Comparison of ENCODE assay signal across 9 mouse cellular contexts in genomic region chr5:148831141-148831547, GRCm38 (mm10).
DNase-seq lines count a peak whose midpoint lies in the region; ATAC-seq and TF ChIP-seq lines count a peak whose summit lies in the region.
"Had no signal": no experiment of that assay in that cellular context is flagged by ENCODE, and none has a peak within 500 bp of the region (broad histone marks: within the 10 kb centered on the region; RNA-seq: fewer than 3 reads in every experiment).

No protein-coding gene starts in this region.

- H3K27me3 ChIP-seq in kidney, embryonic 15.5 days = peaks cover 49% of the 10 kb centered on the region
- H3K27me3 ChIP-seq in heart, embryonic 12.5 days (replicated peaks) = peaks cover 12% of the 10 kb centered on the region
- no peaks in the 10 kb centered on the region for H3K27me3 ChIP-seq in liver, embryonic 14.5 days (ENCODE audit: control insufficient read depth, insufficient read depth, low read length)
- H3K27me3 ChIP-seq in stomach, embryonic 14.5 days (ENCODE audit: control insufficient read depth, insufficient read depth, low read length) = peaks cover 8% of the 10 kb centered on the region

- H3K9ac ChIP-seq in kidney, embryonic 15.5 days = no peak overlapping the region
- H3K9ac ChIP-seq in heart, embryonic 12.5 days = peak overlapping the region; percentile 46; the same call in 1 of the 2 replicates
- H3K9ac ChIP-seq in liver, embryonic 14.5 days (replicated peaks) = no peak overlapping the region; the same call in 1 of the 2 replicates
- no peak overlapping the region for H3K9ac ChIP-seq in stomach, embryonic 14.5 days (replicated peaks; ENCODE audit: low read depth, low read length)

- no peak for DNase-seq in kidney, postnatal 14 days
- no peak for DNase-seq in liver, embryonic 14.5 days (ENCODE audit: low read depth in 3 of 3, low spot score in 3 of 3)
- DNase-seq in urinary bladder, postnatal 25 days (ENCODE audit: low spot score) = no peak

- no peak for TF ChIP-seq EP300 in liver, embryonic 14.5 days (IDR thresholded peaks at IDR 0.05; ENCODE audit: low read depth)

- peaks cover 18% of the 10 kb centered on the region for H3K4me1 ChIP-seq in kidney, embryonic 15.5 days
- peaks cover 1% of the 10 kb centered on the region for H3K4me1 ChIP-seq in bone marrow, adult 2 months (ENCODE audit: control insufficient read depth, insufficient read depth, low read length)
- H3K4me1 ChIP-seq in heart, embryonic 12.5 days (replicated peaks) = peaks cover 12% of the 10 kb centered on the region; the same call in 1 of the 2 replicates
- peaks cover 0 to 11% of the 10 kb centered on the region in 2 experiments; a peak in 3 of 4 replicates for H3K4me1 ChIP-seq in liver, embryonic 14.5 days (replicated peaks; ENCODE audit: control insufficient read depth in 2 of 2, insufficient read depth in 2 of 2, low read length in 1 of 2)
- H3K4me1 ChIP-seq in stomach, embryonic 14.5 days (ENCODE audit: control insufficient read depth, insufficient read depth, low read length) = 0 out of 2 replicates have a peak, but pooled peaks cover 5% of the 10 kb centered on the region

- peak overlapping the region; percentile 31 for H3K4me3 ChIP-seq in kidney, embryonic 15.5 days (replicated peaks)
- H3K4me3 ChIP-seq in bone marrow, adult 2 months (replicated peaks; ENCODE audit: control insufficient read depth, low read depth, low read length) = peak overlapping the region; percentile 15
- peak overlapping the region; percentile 35 for H3K4me3 ChIP-seq in heart, embryonic 12.5 days
- peak overlapping the region; percentile 46 for H3K4me3 ChIP-seq in liver, embryonic 14.5 days (ENCODE audit: insufficient read depth in 1 of 2, low read depth in 2 of 2, low read length in 2 of 2)
- H3K4me3 ChIP-seq in stomach, embryonic 14.5 days (ENCODE audit: low read depth, low read length) = peak overlapping the region; percentile 11; the same call in 1 of the 2 replicates
- H3K4me3 ChIP-seq: myocyte had no signal

- peak overlapping the region; percentile 57 for H3K4me2 ChIP-seq in kidney, embryonic 15.5 days
- peak overlapping the region; percentile 65 for H3K4me2 ChIP-seq in heart, embryonic 12.5 days
- peak overlapping the region; percentile 67 for H3K4me2 ChIP-seq in liver, embryonic 14.5 days (ENCODE audit: low read depth)
- peak overlapping the region; percentile 38 for H3K4me2 ChIP-seq in stomach, embryonic 14.5 days (replicated peaks; ENCODE audit: low read depth, low read length)

- TF ChIP-seq CTCF in bone marrow, adult 2 months (IDR thresholded peaks at IDR 0.05; ENCODE audit: control insufficient read depth, insufficient read depth, low read length) = no peak
- TF ChIP-seq CTCF in liver, embryonic 14.5 days (IDR thresholded peaks at IDR 0.05; ENCODE audit: low read depth) = no peak

- H3K27ac ChIP-seq in kidney, embryonic 15.5 days = no peak overlapping the region
- no peak overlapping the region for H3K27ac ChIP-seq in bone marrow, adult 2 months (ENCODE audit: control insufficient read depth, insufficient read depth, low read depth, low read length, poor library complexity)
- H3K27ac ChIP-seq in heart, embryonic 12.5 days (ENCODE audit: poor library complexity, severe bottlenecking) = no peak overlapping the region
- no peak overlapping the region for H3K27ac ChIP-seq in liver, embryonic 14.5 days
- no peak overlapping the region for H3K27ac ChIP-seq in stomach, embryonic 14.5 days (ENCODE audit: low read length)

- no peaks in the 10 kb centered on the region for H3K9me3 ChIP-seq in kidney, embryonic 15.5 days (replicated peaks)
- 0 out of 2 replicates have a peak, but pooled peaks cover 6% of the 10 kb centered on the region for H3K9me3 ChIP-seq in heart, embryonic 12.5 days (replicated peaks)
- no peaks in the 10 kb centered on the region for H3K9me3 ChIP-seq in liver, embryonic 14.5 days (ENCODE audit: control insufficient read depth, low read length)
- no peaks in the 10 kb centered on the region for H3K9me3 ChIP-seq in stomach, embryonic 14.5 days (ENCODE audit: control insufficient read depth, low read depth, low read length)

- 12% methylated on average over 9 of the region's 9 CpGs for WGBS in kidney, embryonic 15.5 days
- 11% methylated on average over 9 of the region's 9 CpGs for WGBS in bone marrow, adult 2 months
- WGBS in heart, embryonic 12.5 days = 14% methylated on average over 9 of the region's 9 CpGs
- WGBS in liver, embryonic 14.5 days (ENCODE audit: insufficient replicate concordance) = 11% methylated on average over 9 of the region's 9 CpGs
- WGBS in stomach, embryonic 14.5 days = 16% methylated on average over 9 of the region's 9 CpGs

- TF ChIP-seq POLR2A in bone marrow, adult 2 months (IDR thresholded peaks at IDR 0.05; ENCODE audit: borderline replicate concordance, control insufficient read depth, low read depth, low read length) = no peak

- no peaks in the 10 kb centered on the region for H3K36me3 ChIP-seq in kidney, embryonic 15.5 days
- H3K36me3 ChIP-seq in heart, embryonic 12.5 days = no peaks in the 10 kb centered on the region
- H3K36me3 ChIP-seq in liver, embryonic 14.5 days (replicated peaks; ENCODE audit: control insufficient read depth, insufficient read depth, low read depth) = no peaks in the 10 kb centered on the region
- no peaks in the 10 kb centered on the region for H3K36me3 ChIP-seq in stomach, embryonic 14.5 days (ENCODE audit: control insufficient read depth, insufficient read depth, low read length)

- ATAC-seq in kidney, embryonic 15.5 days (replicated peaks; ENCODE audit: low FRiP score) = no peak
- ATAC-seq in heart, embryonic 12.5 days (ENCODE audit: insufficient number of reproducible peaks, low FRiP score) = no peak
- ATAC-seq in liver, embryonic 14.5 days (ENCODE audit: insufficient read depth) = no peak
- no peak for ATAC-seq in stomach, embryonic 14.5 days (ENCODE audit: insufficient number of reproducible peaks, insufficient read depth, low FRiP score, low read depth)
- ATAC-seq in frontal cortex, adult (ENCODE audit: low TSS enrichment) = no peak
